Mouse (Mus musculus) left cerebral cortex, adult 2 months (tissue): Measurements from ENCODE around the gene Olfr398. TPM values are rescaled to one million over a fixed set of nuclear protein-coding genes. Genes with fewer than 3 reads are reported as not detected.

ENCODE experiments used
- DNase-seq, 2 experiments: peaks; one replicate each; pipeline ENCODE4 v3.0.0; 2021 to 2022; ENCODE audit warnings: low spot score in 2 of 2, mixed read lengths in 1 of 2; ENCODE audit errors: extremely low spot score in 1 of 2
- H3K27ac ChIP-seq: fragments of 200-600 bp; 2 replicates; pipeline ENCODE4 v1.8.1; 2022
- H3K4me3 ChIP-seq: fragments of 200-600 bp; 2 replicates; pipeline ENCODE4 v1.8.1; 2022
- CTCF ChIP-seq: fragments of 200-600 bp; IDR thresholded peaks from 2 replicates; pipeline ENCODE4 v1.8.1; 2022; ENCODE audit warnings: antibody characterized with exemption, mild to moderate bottlenecking, moderate library complexity
- intact Hi-C: fragments of 180-260 bp; cut with DNase I; formaldehyde crosslinking; loops from one replicate; pipeline ENCODE4 v1.15.1; 2025
- long read RNA-seq, 2 experiments: library from polyadenylated mRNA; stranded (forward); transcript quantifications; one replicate each; pipeline ENCODE4 v2.0.0; 2021; ENCODE audit warnings: borderline mapping rate in 2 of 2
- total RNA-seq, 2 experiments: library from RNA; stranded (reverse); gene quantifications; 2 replicates each; pipeline ENCODE4 v1.2.3; 2021

The Olfr398 gene
- total RNA-seq: not detected
- long read RNA-seq, experiment 1: 0 reads
- long read RNA-seq, experiment 2: 0 reads

DNA sequence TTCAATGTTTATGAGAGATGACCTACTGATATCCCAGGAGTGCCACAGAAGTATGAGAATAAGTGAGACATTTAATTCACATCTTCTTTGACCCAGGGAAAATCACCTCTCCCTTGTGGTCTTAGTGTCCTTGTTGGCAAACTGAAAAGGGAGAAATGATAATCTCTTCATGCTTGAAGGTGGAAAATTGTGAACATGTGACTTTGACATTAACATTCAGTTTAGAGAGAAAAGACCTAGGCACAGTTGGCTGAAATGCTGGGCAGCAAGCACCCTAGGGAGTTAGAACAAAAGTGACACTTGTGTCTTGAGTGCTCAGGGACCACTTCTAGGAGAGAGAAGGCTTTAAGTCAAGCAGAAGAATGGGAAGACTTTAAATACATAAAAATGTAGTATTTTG lies at the start of gene Olfr398:
Gene Olfr398, minus strand, starts transcription at position 101 of the 400 bp plus-strand sequence.
- Histone ChIP-seq H3K4me3 (no peak within 1 kb of the TSS), H3K27ac (no peak within 1 kb of the TSS)
- no peak for TF ChIP-seq CTCF
- intact Hi-C loops: no loop called here
- DNase-seq: no peak

DNA sequence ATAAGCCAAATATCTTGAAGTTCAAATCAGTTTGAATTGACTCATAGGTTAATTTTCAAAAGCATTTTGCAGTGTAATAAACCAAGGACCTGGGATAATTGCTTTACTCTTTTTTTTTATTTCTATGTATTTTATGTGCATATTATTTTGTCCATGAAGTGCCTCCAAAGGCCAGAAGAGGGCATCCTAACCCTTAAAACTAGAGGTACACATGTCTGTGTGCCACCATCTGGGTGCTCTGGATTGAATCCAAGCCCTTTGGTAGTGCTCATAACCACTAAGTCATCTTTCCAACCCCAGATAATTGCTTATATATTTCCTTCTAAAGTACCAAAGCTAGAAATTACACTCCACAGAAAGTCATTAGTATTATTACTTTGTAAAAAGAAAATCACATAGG lies 2.9 kb upstream of the Olfr398 start:
- intact Hi-C loops: no loop called here
- Histone ChIP-seq H3K27ac (no peak overlapping the region), H3K4me3 (no peak overlapping the region)
- TF ChIP-seq CTCF: no peak
- no peak for DNase-seq

DNA sequence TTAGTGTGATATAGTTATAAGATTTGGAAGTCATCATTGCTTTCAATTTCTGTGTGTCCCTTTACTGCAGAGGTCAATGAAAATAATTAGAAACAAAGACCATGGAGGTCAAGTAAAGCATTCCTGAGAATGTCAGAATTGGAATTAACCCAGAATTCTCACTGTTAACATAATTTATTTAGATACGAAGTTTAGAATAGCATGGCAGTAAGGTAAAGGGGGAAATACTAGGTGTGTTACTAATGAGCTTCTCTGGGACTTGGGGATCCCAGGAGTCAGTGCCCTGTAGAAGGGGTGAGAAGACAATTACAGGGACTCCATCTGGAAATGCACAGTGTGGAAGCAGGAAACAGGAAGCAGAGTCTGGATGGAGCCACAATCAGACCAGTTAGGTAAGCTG lies 29.7 kb downstream of the Olfr398 start, which contains the start of gene Olfr397:
Gene Olfr397, plus strand, starts transcription at position 301 of the 400 bp plus-strand sequence.
- Histone ChIP-seq H3K4me3 (no peak within 1 kb of the TSS), H3K27ac (no peak within 1 kb of the TSS)
- TF ChIP-seq CTCF: no peak
- DNase-seq: no peak
- intact Hi-C loops: no loop called here

DNA sequence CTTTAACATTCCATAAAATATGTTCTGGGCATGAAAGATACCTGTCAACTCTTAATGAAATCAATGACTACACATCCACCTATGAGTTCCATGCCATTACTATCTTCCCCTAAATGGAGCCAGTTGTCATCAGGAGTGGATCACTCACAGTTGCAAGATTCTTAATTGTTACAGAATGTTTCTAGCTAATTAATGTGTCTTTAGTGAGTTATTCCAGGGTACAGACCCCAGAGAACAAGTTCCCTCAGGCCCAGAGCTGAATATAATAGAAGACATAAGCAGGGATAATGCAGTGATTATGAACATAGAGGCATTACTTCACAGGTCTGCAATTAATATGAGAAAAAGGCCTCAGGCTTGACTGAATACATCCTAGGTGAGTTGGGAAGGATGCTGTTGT lies 53.8 kb downstream of the Olfr398 start, which contains the start of gene Olfr23:
Gene Olfr23, plus strand, starts transcription at position 301 of the 400 bp plus-strand sequence.
- TF ChIP-seq CTCF: no peak
- Histone ChIP-seq H3K4me3 (no peak within 1 kb of the TSS), H3K27ac (no peak within 1 kb of the TSS)
- intact Hi-C loops: no loop called here
- DNase-seq: no peak

Other genes starting within 250 kb of the Olfr398 start
- not detected for gene Olfr389, start 209.7 kb downstream of the Olfr398 start, total RNA-seq
- gene Olfr390, start 207.4 kb downstream of the Olfr398 start, total RNA-seq: not detected
- gene Olfr391-ps, start 187.4 kb downstream of the Olfr398 start, total RNA-seq: not detected
- not detected for gene Olfr392, start 173.4 kb downstream of the Olfr398 start, total RNA-seq
- not detected for gene Olfr393, start 139.0 kb downstream of the Olfr398 start, total RNA-seq
- not detected for gene Olfr394, start 99.6 kb downstream of the Olfr398 start, total RNA-seq
- not detected for gene Olfr395, start 81.1 kb downstream of the Olfr398 start, total RNA-seq
- gene Olfr23, start 53.7 kb downstream of the Olfr398 start, total RNA-seq: not detected
- gene Olfr397, start 29.6 kb downstream of the Olfr398 start, total RNA-seq: not detected
- not detected for gene Olfr139, start 66.1 kb upstream of the Olfr398 start, total RNA-seq
- gene Olfr399, start 66.2 kb upstream of the Olfr398 start, total RNA-seq: not detected
- gene Zfp616, start 79.5 kb upstream of the Olfr398 start, total RNA-seq: not detected
- gene Olfr401, start 123.3 kb upstream of the Olfr398 start, total RNA-seq: not detected
- not detected for gene Olfr402, start 163.1 kb upstream of the Olfr398 start, total RNA-seq
- not detected for gene Olfr403, start 195.8 kb upstream of the Olfr398 start, total RNA-seq
- not detected for gene Olfr43, start 221.0 kb upstream of the Olfr398 start, total RNA-seq